Mouse (Mus musculus) heart, adult 11 months (tissue): Measurements from ENCODE around the gene Gm44502.

ENCODE experiments used
- DNase-seq: peaks from one replicate; pipeline ENCODE4 v3.0.0; 2022

Gm44502 gene

GRCm38 (mm10) chr15:89452906-89453864 lies 23.7 kb upstream of the Gm44502 start:
- peak; percentile 92 for DNase-seq

GRCm38 (mm10) chr15:89442486-89443070 lies 13.1 kb upstream of the Gm44502 start:
- peak; percentile 72 for DNase-seq

DNA sequence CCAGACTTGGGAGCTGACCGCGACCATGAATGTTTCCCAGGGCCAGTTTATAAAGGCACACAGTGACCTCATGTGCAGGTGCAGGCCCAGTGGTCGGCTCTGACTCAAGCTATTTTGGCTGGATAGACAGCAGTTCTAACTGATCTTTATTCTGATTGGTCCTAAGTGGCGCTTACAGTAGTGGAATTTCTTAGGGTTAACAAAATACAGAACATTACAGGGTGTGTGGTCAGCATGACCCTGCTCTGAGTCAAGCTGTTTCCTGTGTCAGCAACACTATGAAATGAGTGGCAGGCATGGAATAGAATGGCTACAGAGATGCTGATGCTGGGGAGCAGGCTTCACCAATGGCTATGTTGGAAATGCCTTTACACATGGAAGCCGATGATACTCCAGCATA lies 6.4 kb upstream of the Gm44502 start:
- DNase-seq, result peak; percentile 79

DNA sequence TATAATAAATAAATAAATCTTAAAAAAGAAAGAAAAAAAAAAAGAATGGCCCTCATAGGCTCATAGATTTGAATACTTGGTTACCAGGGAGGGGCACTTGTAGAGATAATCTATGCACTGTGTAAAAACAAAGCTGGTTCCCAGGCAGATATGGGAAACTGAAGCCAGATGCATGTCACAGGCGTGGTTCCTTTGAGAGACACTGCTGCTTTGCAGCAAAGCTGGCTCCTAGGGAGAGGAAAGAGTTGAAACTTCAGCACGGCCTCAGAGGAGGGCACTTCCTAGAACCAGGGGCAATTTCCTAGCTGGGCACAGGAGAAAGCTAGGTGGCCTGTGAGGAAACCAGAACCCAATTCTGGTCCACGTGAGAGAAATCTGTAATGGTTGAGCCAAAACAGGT lies 4.6 kb upstream of the Gm44502 start:
- peak; percentile 73 for DNase-seq

GRCm38 (mm10) chr15:89432946-89433345 lies 3.5 kb upstream of the Gm44502 start:
- peak; percentile 73 for DNase-seq

- DNase-seq, result peak; percentile 83
Measured at GRCm38 (mm10) chr15:89431806-89432205, 2.3 kb upstream of the Gm44502 start.

DNA sequence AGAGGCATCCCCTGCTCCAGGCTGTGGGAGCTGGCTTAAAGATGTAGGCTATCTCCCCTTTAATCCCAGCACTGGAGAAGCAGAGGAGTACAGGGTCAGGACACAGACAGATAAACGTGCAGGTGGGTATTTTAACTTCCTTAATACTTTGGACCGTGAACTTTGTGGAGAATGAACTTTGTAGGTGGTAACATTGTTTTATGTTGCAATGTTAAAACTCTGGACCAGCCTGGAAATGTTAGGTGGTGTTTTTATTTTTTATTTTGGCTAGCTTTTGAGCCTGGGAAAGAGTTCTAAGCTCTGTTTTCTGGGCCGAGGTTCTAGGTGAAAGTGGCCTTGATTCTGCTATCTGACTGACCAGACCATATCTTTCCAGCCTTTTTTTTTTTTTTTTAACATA lies 1.8 kb upstream of the Gm44502 start:
- DNase-seq, result no peak

DNA sequence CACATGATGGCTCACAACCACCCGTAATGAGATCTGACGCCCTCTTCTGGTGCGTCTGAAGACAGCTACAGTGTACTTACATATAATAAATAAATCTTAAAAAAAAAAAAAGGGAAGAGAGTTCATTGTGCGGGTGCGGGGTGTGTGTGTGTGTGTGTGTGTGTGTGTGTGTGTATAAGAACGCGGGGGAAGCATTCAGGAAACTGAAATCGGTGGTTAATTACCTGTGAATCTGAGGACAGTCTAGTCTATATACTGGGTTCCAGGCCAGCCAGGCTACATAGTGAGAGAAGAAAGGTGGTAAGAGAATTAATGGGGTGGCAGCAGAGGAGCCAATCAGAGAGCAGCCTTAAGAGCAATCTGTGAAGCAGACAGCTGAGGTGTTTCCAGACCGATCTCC lies 1.3 kb upstream of the Gm44502 start:
- DNase-seq, result peak; percentile 86

DNA sequence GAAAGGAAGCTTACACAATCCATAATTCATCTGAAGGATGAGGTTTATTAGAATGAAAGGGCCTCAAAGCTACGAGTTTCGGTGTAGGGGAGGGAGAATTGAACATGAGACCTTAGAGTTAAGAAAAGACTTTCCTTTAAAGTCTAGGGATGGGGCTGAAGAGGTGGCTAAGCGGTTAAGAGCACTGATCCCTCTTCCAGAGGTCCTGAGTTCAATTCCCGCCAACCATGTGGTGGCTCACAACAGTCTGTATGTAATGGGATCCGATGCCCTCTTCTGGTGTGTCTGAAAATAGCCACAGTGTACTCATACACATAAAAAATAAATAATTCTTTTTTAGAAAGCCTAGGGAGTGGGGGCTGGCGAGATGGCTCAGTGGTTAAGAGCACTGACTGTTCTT lies 845 bp upstream of the Gm44502 start:
- DNase-seq, result no peak

DNA sequence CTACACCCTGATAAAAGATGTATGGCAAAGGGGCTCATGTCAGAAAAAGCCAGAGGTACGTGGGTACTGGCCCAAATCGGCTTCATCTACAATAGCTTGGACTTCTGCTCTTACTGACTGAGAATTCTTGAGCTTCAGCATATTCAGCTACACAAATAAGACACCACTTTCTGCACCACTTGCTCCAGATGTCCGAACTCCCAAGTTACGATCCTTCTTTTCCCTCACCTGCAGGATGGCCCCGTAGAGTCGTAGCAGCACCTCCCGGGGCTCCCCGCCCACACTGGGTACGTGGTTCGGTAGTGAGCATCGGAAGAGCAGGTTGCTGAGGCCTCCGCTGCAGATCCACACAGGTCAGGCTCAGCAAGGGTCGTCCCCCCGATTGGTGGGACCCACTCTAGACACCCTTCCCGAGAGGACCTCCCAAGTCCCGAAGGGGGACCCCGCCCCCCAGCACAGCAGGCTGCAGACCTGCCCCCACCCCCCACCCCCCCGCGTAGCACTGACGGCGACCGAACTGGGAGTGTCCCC lies 610 bp downstream of the Gm44502 start:
- DNase-seq, result no peak

GRCm38 (mm10) chr15:89428136-89428790 lies 1.2 kb downstream of the Gm44502 start:
- peak; percentile 95 for DNase-seq

DNA sequence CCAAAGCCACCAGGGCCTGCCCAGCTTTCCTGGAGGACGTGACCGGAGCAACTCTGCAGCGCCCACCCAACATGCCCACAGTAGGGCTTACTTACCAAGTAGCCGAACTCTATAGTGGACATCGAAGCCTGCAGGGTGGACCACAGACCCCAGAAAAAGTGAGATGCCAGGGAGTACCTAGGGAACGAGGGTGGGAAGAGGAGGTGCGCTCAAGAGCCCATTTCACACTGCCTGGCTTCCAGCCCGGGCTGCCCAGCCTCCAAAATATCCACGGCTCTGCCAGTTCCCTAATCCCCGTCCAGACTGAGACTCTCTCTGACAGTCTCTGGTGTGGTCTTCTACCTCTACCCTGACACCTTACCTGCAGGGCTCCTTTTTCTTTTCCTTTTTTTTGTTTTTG lies 2.8 kb downstream of the Gm44502 start:
- peak; percentile 96 for DNase-seq

DNA sequence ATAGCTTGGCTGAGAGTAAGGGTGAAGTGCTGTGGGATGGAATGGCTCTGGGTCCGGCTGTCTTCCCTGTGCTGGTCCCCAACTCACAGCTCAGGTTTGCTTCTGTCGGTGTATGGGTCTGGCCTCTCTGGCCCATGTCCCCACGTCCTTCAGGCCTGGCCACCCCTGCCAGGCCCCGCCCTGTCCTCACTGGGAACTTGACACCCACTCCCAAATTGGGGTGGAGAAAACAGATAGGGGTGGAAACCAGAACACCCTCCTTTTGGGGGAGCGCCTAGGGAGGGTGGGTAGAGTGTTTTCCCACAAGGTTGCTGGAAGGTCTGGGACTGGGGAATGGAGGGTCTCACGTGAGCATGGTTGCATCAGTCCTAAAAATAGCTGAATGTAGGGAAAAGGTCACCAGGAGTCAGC lies 3.8 kb downstream of the Gm44502 start, which contains the start of gene Cpt1b:
TSS of gene Cpt1b (minus strand) at position 153 of the 411 bp plus-strand sequence.
- DNase-seq, result peak; percentile 98

GRCm38 (mm10) chr15:89424621-89425020 lies 4.9 kb downstream of the Gm44502 start:
- peak; percentile 93 for DNase-seq

DNA sequence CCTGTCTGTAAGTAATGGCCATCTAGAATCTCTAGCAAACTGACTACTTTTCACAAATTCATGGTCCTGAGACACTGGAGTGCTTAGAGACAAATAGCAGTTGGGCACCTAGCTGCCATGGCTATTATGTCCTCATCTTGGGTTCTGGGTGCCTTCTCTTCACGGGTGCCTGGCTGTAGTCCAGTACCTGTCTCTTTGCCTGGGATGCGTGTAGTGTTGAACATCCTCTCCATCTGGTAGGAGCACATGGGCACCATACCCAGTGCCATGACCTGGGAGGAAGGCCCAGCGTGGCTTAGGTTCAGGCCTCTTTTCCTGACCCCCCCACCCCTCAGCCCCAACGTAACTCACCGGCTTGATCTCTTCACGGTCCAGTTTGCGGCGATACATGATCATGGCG lies 7.6 kb downstream of the Gm44502 start:
- no peak for DNase-seq

DNA sequence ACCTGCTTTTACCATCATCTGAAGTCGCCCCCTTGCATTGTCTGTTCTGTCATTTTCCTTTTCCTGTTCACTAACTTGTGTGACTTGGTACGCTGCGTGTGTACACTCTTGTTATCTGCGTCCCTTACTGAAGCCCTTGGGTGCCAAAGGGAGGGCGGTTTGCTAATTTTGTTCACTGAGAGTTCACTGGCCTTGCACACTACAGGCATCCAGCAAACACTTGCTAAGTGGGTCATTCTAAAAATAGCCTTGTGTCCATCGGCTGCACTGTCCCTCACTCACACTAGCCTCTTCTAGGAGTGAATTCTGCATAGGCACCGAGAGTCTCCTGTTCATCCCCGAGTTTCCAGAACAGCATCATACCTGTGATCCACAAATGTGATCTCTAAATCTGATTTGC lies 14.2 kb downstream of the Gm44502 start:
- peak; percentile 96 for DNase-seq

- DNase-seq, result no peak
Measured at GRCm38 (mm10) chr15:89410118-89410517, 19.4 kb downstream of the Gm44502 start, which contains the start of gene Syce3. Syce3 (minus strand) TSS chr15:89410503.

GRCm38 (mm10) chr15:89406691-89407090 lies 22.8 kb downstream of the Gm44502 start:
- no peak for DNase-seq

DNA sequence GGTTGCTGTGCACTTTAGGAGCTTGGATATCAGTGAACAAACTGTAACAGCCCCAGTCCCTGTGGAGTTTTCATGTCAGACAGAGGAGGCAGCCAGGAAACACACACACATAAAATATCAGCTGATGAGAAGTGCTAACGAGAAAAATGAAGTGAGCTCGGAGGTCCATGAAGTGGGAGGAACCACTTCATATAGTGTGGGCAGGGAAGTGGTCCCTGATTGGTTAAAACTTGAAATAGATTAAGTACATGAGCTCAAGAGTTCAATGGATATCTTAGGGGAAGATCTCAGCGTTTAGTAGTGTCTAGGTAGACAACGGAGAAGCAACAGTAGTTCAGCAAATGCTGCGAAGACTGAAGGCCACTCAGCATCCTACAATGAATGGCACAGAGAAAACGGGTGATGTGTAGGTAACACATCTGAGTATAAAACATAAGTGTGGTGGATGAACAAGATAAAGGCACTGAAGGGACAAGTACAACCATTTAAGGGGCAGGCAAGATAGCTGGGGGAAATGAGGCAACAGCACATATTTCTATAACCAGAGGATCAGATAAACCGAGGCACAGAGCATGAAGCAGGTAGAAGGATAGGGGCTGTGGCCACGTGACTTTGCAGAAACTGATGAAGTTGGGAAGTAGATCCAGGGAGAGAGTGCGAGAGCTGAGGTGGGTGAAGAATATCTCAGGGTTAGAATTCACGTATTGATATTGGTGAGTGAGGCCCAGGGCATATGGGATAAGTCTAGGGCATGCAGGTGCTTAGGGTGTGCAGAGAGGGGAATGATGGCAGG lies 24.5 kb downstream of the Gm44502 start:
- no peak for DNase-seq

- DNase-seq, result no peak
Measured at GRCm38 (mm10) chr15:89402471-89402870, 27.0 kb downstream of the Gm44502 start.

DNA sequence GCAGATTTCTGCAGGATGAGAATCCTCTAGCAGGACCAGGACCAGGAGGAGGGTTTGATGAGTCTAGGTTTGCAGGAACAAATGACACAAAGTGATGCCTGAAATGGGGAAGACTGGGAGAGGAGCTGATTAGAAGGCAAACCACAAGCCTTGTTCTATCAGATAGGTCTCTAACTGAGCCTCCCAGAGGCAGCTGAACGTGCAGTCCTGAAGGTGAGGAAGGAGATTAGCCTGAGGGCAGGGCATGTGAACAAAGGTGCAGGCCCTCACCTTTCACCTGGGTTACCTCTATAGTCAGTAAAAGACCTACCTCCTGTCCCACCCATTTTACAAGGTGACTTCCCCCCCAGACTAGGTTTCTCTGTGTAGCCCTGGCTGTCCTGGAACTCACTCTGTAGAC lies 29.8 kb downstream of the Gm44502 start:
- no peak for DNase-seq

GRCm38 (mm10) chr15:89398146-89398545 lies 31.4 kb downstream of the Gm44502 start:
- no peak for DNase-seq
